Mouse (Mus musculus): ENCODE measurements around the gene Rps24. TPM values are rescaled to one million over a fixed set of nuclear protein-coding genes. Genes with fewer than 3 reads are reported as not detected.

Rps24 gene
- total RNA-seq (2023), result 1,000 to 10,000 TPM; 1,111 to 1,137 TPM

GRCm38 (mm10) chr14:24486773-24487227 lies at the start of gene Rps24, which contains the start of gene Polr3a:
Gene Rps24 (plus strand): TSS chr14:24487125.
Gene Polr3a (minus strand): TSS chr14:24487058.

Other genes starting within 250 kb of the Rps24 start
- under 1 TPM; 0.09 to 0.18 TPM for gene Dlg5, start 241.2 kb upstream of the Rps24 start, total RNA-seq (2023)
- gene E330034G19Rik, start 193.9 kb upstream of the Rps24 start, total RNA-seq (2023), result not detected
- gene Polr3a, start 67 bp upstream of the Rps24 start, total RNA-seq (2023), result 10 to 100 TPM; 12.9 to 15.4 TPM

Measured in neutrophil, adult 83 days (primary cell).